In genomic region chr11:97578286-97578685, GRCm38 (mm10) we compare ENCODE assay signal across 12 mouse cellular contexts. TPM values are rescaled to one million over a fixed set of nuclear protein-coding genes. Genes with fewer than 3 reads are reported as not detected.
A peak's percentile ranks its signal among the peaks of the same experiment; 100 is the strongest.
DNase-seq lines count a peak whose midpoint lies in the region; ATAC-seq lines count a peak whose summit lies in the region.
"Had no signal": no experiment of that assay in that cellular context is flagged by ENCODE, and none has a peak within 500 bp of the region (broad histone marks: within the 10 kb centered on the region; RNA-seq: fewer than 3 reads in every experiment).

No protein-coding gene starts in this region.

- peaks cover 73% of the 10 kb centered on the region for H3K27me3 ChIP-seq in midbrain, embryonic 10.5 days (ENCODE audit: low read depth, poor library complexity, severe bottlenecking)
- H3K27me3 ChIP-seq in midbrain, embryonic 16.5 days (ENCODE audit: control insufficient read depth, insufficient read depth, low read depth, low read length): no peaks in the 10 kb centered on the region
- peaks cover 85% of the 10 kb centered on the region for H3K27me3 ChIP-seq in liver, embryonic 12.5 days (replicated peaks)

- peak overlapping the region; percentile 22; the same call in 1 of the 2 replicates for H3K4me3 ChIP-seq in midbrain, embryonic 10.5 days
- H3K4me3 ChIP-seq in midbrain, embryonic 16.5 days (ENCODE audit: low read depth, low read length): no peak overlapping the region
- no peak overlapping the region for H3K4me3 ChIP-seq in liver, embryonic 12.5 days
- H3K4me3 ChIP-seq: heart, embryonic 13.5 days had no signal

- H3K9ac ChIP-seq in midbrain, embryonic 16.5 days (ENCODE audit: low read depth, low read length): no peak overlapping the region
- no peak overlapping the region for H3K9ac ChIP-seq in liver, embryonic 12.5 days
- H3K9ac ChIP-seq: heart, embryonic 13.5 days; liver, postnatal 0 days had no signal

- H3K4me1 ChIP-seq in midbrain, embryonic 10.5 days: peaks cover 54% of the 10 kb centered on the region
- H3K4me1 ChIP-seq in midbrain, embryonic 16.5 days (ENCODE audit: control insufficient read depth, insufficient read depth, low read length): peaks cover 19% of the 10 kb centered on the region
- peaks cover 20% of the 10 kb centered on the region for H3K4me1 ChIP-seq in liver, embryonic 12.5 days

- WGBS in midbrain, embryonic 10.5 days: 45% methylated on average over 2 of the region's 2 CpGs
- 47% methylated on average over 2 of the region's 2 CpGs for WGBS in midbrain, embryonic 16.5 days
- 29% methylated on average over 2 of the region's 2 CpGs for WGBS in liver, embryonic 12.5 days (ENCODE audit: insufficient replicate concordance)

- H3K27ac ChIP-seq in midbrain, embryonic 10.5 days (replicated peaks): peak overlapping the region; percentile 81
- H3K27ac ChIP-seq in midbrain, embryonic 16.5 days (ENCODE audit: low read length): no peak overlapping the region
- H3K27ac ChIP-seq in liver, embryonic 12.5 days: no peak overlapping the region
- H3K27ac ChIP-seq: heart, embryonic 13.5 days; hindbrain, postnatal 0 days had no signal

- H3K36me3 ChIP-seq in midbrain, embryonic 10.5 days: no peaks in the 10 kb centered on the region
- H3K36me3 ChIP-seq in midbrain, embryonic 16.5 days (ENCODE audit: control insufficient read depth, insufficient read depth, low read length): no peaks in the 10 kb centered on the region
- H3K36me3 ChIP-seq in liver, embryonic 12.5 days: no peaks in the 10 kb centered on the region
- H3K36me3 ChIP-seq: heart, embryonic 13.5 days had no signal

- no peak for ATAC-seq in midbrain, embryonic 16.5 days
- no peak for ATAC-seq in liver, embryonic 12.5 days
- ATAC-seq: hindbrain, postnatal 0 days; liver, postnatal 0 days had no signal

- H3K4me2 ChIP-seq in midbrain, embryonic 16.5 days (ENCODE audit: low read length): no peak overlapping the region
- H3K4me2 ChIP-seq in liver, embryonic 12.5 days: no peak overlapping the region
- H3K4me2 ChIP-seq: heart, embryonic 13.5 days had no signal

- H3K9me3 ChIP-seq in midbrain, embryonic 10.5 days (replicated peaks): no peaks in the 10 kb centered on the region
- H3K9me3 ChIP-seq in midbrain, embryonic 16.5 days (replicated peaks; ENCODE audit: control insufficient read depth, low read length, poor library complexity, severe bottlenecking): no peaks in the 10 kb centered on the region
- no peaks in the 10 kb centered on the region for H3K9me3 ChIP-seq in liver, embryonic 12.5 days (replicated peaks)
- H3K9me3 ChIP-seq: heart, embryonic 13.5 days had no signal

- no peak for DNase-seq in midbrain, embryonic 10.5 days (ENCODE audit: low spot score)
- peak; percentile 49 to 66 for DNase-seq in cerebellum, postnatal 25 days
- peak; percentile 91 for DNase-seq in kidney, postnatal 14 days
- DNase-seq in lung, postnatal 4 days: peak; percentile 76 to 89
- DNase-seq in layer of hippocampus, postnatal 36 days: no peak
- no peak for DNase-seq in adrenal gland, postnatal 4 days (ENCODE audit: low spot score in 2 of 2)
- DNase-seq: liver, postnatal 0 days; right cerebral cortex, postnatal 4 days had no signal

RNA-seq across cellular contexts. Expression of gene Srcin1, which starts 2.3 kb away (rescaled TPM):
- 0.89 and 1.6 TPM in 2 replicates for polyA plus RNA-seq in midbrain, embryonic 10.5 days (2016; fragmentation: Nextera tagmentation; extraction: Ambion mirVana)
- 9.2 and 10.4 TPM in 2 replicates for polyA plus RNA-seq in midbrain, embryonic 16.5 days (2015; fragmentation: Nextera tagmentation; extraction: Ambion mirVana)
- 100 to 1,000 TPM; 230 to 247 TPM for total RNA-seq in layer of hippocampus, postnatal 36 days (2021)
- total RNA-seq in adrenal gland, postnatal 4 days (2021): 10 to 100 TPM; 12.0 to 14.3 TPM
- 0.01 and 0.10 TPM in 2 replicates for polyA plus RNA-seq in liver, embryonic 12.5 days (2016; fragmentation: Nextera tagmentation; extraction: Ambion mirVana)

RNA-seq across cellular contexts. Expression of gene Epop, which starts 51.2 kb away (rescaled TPM):
- 10.4 and 13.3 TPM in 2 replicates for polyA plus RNA-seq in midbrain, embryonic 10.5 days (2016; fragmentation: Nextera tagmentation; extraction: Ambion mirVana)
- 1.2 and 1.3 TPM in 2 replicates for polyA plus RNA-seq in midbrain, embryonic 16.5 days (2015; fragmentation: Nextera tagmentation; extraction: Ambion mirVana)
- total RNA-seq in layer of hippocampus, postnatal 36 days (2021): 10 to 100 TPM; 33.6 to 34.2 TPM
- 1 to 10 TPM; 4.2 to 4.7 TPM for total RNA-seq in adrenal gland, postnatal 4 days (2021)
- polyA plus RNA-seq in liver, embryonic 12.5 days (2016; fragmentation: Nextera tagmentation; extraction: Ambion mirVana): 3.6 and 4.1 TPM in 2 replicates

Comparison
In these comparisons a context has a peak if more than half of its experiments do, and no peak if none do; other contexts are left out.
1. DNase-seq: peak in cerebellum, postnatal 25 days (2 of 2), kidney, postnatal 14 days (single experiment) and lung, postnatal 4 days (2 of 2); none in midbrain, embryonic 10.5 days (single experiment), layer of hippocampus, postnatal 36 days (0 of 2) and adrenal gland, postnatal 4 days (0 of 2).